8 mouse cellular contexts compared by ENCODE assay signal in the genomic region with DNA sequence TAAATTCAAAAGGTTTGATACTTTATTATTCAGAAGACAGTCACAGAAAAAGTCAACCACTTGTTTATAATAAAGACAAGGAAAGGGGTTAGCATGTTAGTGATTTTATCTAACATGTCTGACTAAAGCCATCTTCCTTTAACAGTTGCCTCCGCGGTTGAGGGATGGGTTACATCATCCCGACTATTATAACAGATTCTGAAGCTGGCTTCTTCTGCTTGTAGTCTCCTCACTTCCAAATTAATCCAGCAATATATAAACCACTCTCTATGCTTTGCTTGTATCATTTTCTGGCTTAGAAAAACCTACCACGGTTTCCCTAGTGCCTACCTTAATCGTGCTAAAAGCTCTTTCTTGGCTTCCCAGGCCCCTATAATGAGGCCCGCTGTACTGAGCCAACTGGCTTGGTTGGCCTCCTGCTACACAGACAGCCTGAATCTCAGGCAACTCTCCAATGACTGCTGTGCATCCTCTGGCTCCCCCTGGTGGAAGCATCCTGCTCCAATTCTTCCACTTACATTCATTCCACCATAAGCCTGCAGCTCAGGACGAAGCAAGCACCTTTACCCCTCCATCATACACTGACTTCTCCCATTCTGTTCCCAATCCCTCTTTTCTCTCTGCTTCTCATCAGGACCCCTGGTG. TPM values are rescaled to one million over a fixed set of nuclear protein-coding genes. Genes with fewer than 3 reads are reported as not detected.
DNase-seq lines count a peak whose midpoint lies in the region; ATAC-seq and TF ChIP-seq lines count a peak whose summit lies in the region.

No protein-coding gene starts in this region.

- no peak overlapping the region for H3K27ac ChIP-seq in neural tube, embryonic 15.5 days (replicated peaks)
- H3K27ac ChIP-seq in testis, adult 2 months (ENCODE audit: control insufficient read depth, insufficient read depth, low read depth, low read length), result no peak overlapping the region

- H3ac ChIP-seq in C2C12 (ENCODE audit: control insufficient read depth, insufficient read length, low read depth), result no peak overlapping the region

- no peaks in the 10 kb centered on the region for H3K79me2 ChIP-seq in C2C12 (ENCODE audit: control insufficient read depth, insufficient read depth)

- peaks cover 3% of the 10 kb centered on the region for H3K79me3 ChIP-seq in C2C12 (ENCODE audit: low read depth)

- peak; percentile 75 for TF ChIP-seq CTCF in C2C12 (IDR thresholded peaks at IDR 0.05; ENCODE audit: control insufficient read depth, insufficient read depth, insufficient read length)
- TF ChIP-seq CTCF in testis, adult 2 months (IDR thresholded peaks at IDR 0.05; ENCODE audit: control insufficient read depth, insufficient read depth, insufficient replicate concordance, low read depth, low read length), result peak; percentile 57; the same call in 1 of the 2 replicates

- ATAC-seq in neural tube, embryonic 15.5 days (ENCODE audit: low FRiP score), result peak; percentile 81

- WGBS in neural tube, embryonic 15.5 days, result 51% methylated on average over 7 of the region's 7 CpGs

- H3K4me3 ChIP-seq in C2C12 (ENCODE audit: insufficient read depth, poor library complexity, severe bottlenecking), result no peak overlapping the region
- no peak overlapping the region for H3K4me3 ChIP-seq in neural tube, embryonic 15.5 days (replicated peaks)
- H3K4me3 ChIP-seq in testis, adult 2 months (ENCODE audit: control insufficient read depth, low read depth, low read length), result no peak overlapping the region

- no peak overlapping the region for H3K9ac ChIP-seq in neural tube, embryonic 15.5 days (replicated peaks)

- H3K9me3 ChIP-seq in neural tube, embryonic 15.5 days (replicated peaks), result no peaks in the 10 kb centered on the region

- H3K4me1 ChIP-seq in neural tube, embryonic 15.5 days, result no peaks in the 10 kb centered on the region
- no peaks in the 10 kb centered on the region for H3K4me1 ChIP-seq in testis, adult 2 months (ENCODE audit: control insufficient read depth, insufficient read depth, low read length)

- intact Hi-C loops in gastrocnemius, postnatal 36 days (cut with DNase I), result loop anchor here (5.0 to 10.0 kb wide), 2 partner anchors 103 to 186 kb away; a partner anchor contains a TSS

- peaks cover 9% of the 10 kb centered on the region for H3K36me3 ChIP-seq in C2C12 (ENCODE audit: control insufficient read depth, insufficient read depth)
- H3K36me3 ChIP-seq in neural tube, embryonic 15.5 days, result no peaks in the 10 kb centered on the region
- H3K36me3 ChIP-seq in testis, adult 2 months (ENCODE audit: control insufficient read depth, insufficient read depth, low read length), result no peaks in the 10 kb centered on the region

- no peak for TF ChIP-seq POLR2A in testis, adult 2 months (IDR thresholded peaks at IDR 0.05; ENCODE audit: control insufficient read depth, low read depth, low read length)

- DNase-seq in adrenal gland, adult 2 months, result peak; percentile 77
- DNase-seq in embryo, embryonic 10.5 days (ENCODE audit: low spot score), result peak; percentile 76
- peak; percentile 57 to 60 for DNase-seq in gastrocnemius, postnatal 36 days
- DNase-seq in kidney, postnatal 36 days, result peak; percentile 76 to 87
- peak; percentile 61 to 73 for DNase-seq in lung, adult 18-20 months

- no peak overlapping the region for H3K4me2 ChIP-seq in neural tube, embryonic 15.5 days

- H3K27me3 ChIP-seq in C2C12 (ENCODE audit: control insufficient read depth, insufficient read depth, insufficient read length), result no peaks in the 10 kb centered on the region
- no peaks in the 10 kb centered on the region for H3K27me3 ChIP-seq in neural tube, embryonic 15.5 days (replicated peaks)
- H3K27me3 ChIP-seq in testis, adult 2 months (ENCODE audit: control insufficient read depth, insufficient read depth, low read length), result no peaks in the 10 kb centered on the region

TF ChIP-seq in C2C12, 6 proteins besides CTCF, POLR2A, EP300 and RAD21:
- no peak for TF ChIP-seq CEBPB (IDR thresholded peaks at IDR 0.05; ENCODE audit: low read depth)
- no peak for TF ChIP-seq MYOG (IDR thresholded peaks at IDR 0.05; ENCODE audit: control insufficient read depth, extremely low read depth, insufficient read length)
- TF ChIP-seq MAX (IDR thresholded peaks at IDR 0.05), result no peak
- no peak for TF ChIP-seq FOSL1 (IDR thresholded peaks at IDR 0.05; ENCODE audit: insufficient read depth, low read length, poor library complexity, severe bottlenecking)
- TF ChIP-seq MYOD1 (IDR thresholded peaks at IDR 0.05; ENCODE audit: control insufficient read depth, insufficient read length, low read depth), result no peak
- no peak for TF ChIP-seq USF1 (IDR thresholded peaks at IDR 0.05; ENCODE audit: low read depth)
TF ChIP-seq in C2C12: peak in this region for 0.

RNA-seq across cellular contexts. Expression of a gene that starts 18.0 kb away (rescaled TPM):
- polyA plus RNA-seq in C2C12 (2012; fragmentation: generic; extraction: Trizol), result 50.8 TPM
- total RNA-seq in adrenal gland, adult 2 months (2021), result 100 to 1,000 TPM; 264 to 266 TPM
- polyA plus RNA-seq in adrenal gland, adult 2 months (2012; rRNA removed), result 22.5 and 32.0 TPM in 2 replicates
- 10 to 100 TPM; 58.2 to 66.6 TPM for total RNA-seq in gastrocnemius, postnatal 36 days (2021)
- polyA plus RNA-seq in neural tube, embryonic 15.5 days (2015; fragmentation: Nextera tagmentation; extraction: Ambion mirVana), result 58.6 and 101 TPM in 2 replicates
- polyA plus RNA-seq in testis, adult 2 months (2012; rRNA removed), result 31.5 and 45.7 TPM in 2 replicates
